Mouse (Mus musculus) myocyte (in vitro differentiated cells): ENCODE measurements at regions not wholly inside any gene's neighbourhood (a gene's known extent, or its start where the extent isn't known, plus 50 kb on each side); places are given as distances from the start of the nearest gene placed in this dataset.

Experiments
- H3K27me3 ChIP-seq: one replicate; pipeline ENCODE4 v1.6.1; 2011; ENCODE audit not compliant: control insufficient read depth, insufficient read depth, insufficient read length
- H3K36me3 ChIP-seq: one replicate; pipeline ENCODE4 v1.6.1; 2011; ENCODE audit not compliant: control insufficient read depth, insufficient read depth
- H3K4me2 ChIP-seq: one replicate; pipeline ENCODE4 v1.6.1; 2011; ENCODE audit warnings: low read depth, control low read depth
- H3K4me3 ChIP-seq: one replicate; pipeline ENCODE4 v1.5.1; 2011; ENCODE audit warnings: mild to moderate bottlenecking, control low read depth, moderate library complexity
- H3K79me2 ChIP-seq: one replicate; pipeline ENCODE4 v1.6.1; 2011; ENCODE audit not compliant: control insufficient read depth, insufficient read depth
- H3ac ChIP-seq: one replicate; pipeline ENCODE4 v1.6.1; 2011; ENCODE audit not compliant: control insufficient read depth, insufficient read length
- CEBPB ChIP-seq: IDR thresholded peaks from 2 replicates; pipeline ENCODE4 v1.6.1; 2011; ENCODE audit warnings: mild to moderate bottlenecking, moderate library complexity; ENCODE audit not compliant: poor library complexity, insufficient read depth, severe bottlenecking
- E2F4 ChIP-seq: IDR thresholded peaks from one replicate; pipeline ENCODE4 v1.6.1; 2011; ENCODE audit warnings: mild to moderate bottlenecking, control low read depth, moderate library complexity; ENCODE audit not compliant: insufficient read depth
- MAX ChIP-seq: IDR thresholded peaks from one replicate; pipeline ENCODE4 v1.6.1; 2011; ENCODE audit warnings: low read depth, mild to moderate bottlenecking, control low read depth
- MYOD1 ChIP-seq, 3 experiments: IDR thresholded peaks; one replicate each; pipeline ENCODE4 v1.6.1; 2011; ENCODE audit warnings: control low read depth in 2 of 3, low read depth in 2 of 3, mild to moderate bottlenecking in 2 of 3, moderate library complexity in 1 of 3; ENCODE audit not compliant: insufficient read length in 2 of 3, control insufficient read depth in 1 of 3
- MYOG ChIP-seq, 3 experiments: IDR thresholded peaks; one replicate each; pipeline ENCODE4 v1.6.1; 2011; ENCODE audit warnings: control low read depth in 2 of 3, low read depth in 2 of 3, mild to moderate bottlenecking in 2 of 3; ENCODE audit not compliant: insufficient read length in 2 of 3, control insufficient read depth in 1 of 3, insufficient read depth in 1 of 3
- POLR2A ChIP-seq: IDR thresholded peaks from one replicate; pipeline ENCODE4 v1.6.1; 2011; ENCODE audit warnings: low read depth, mild to moderate bottlenecking, control low read depth, moderate library complexity; ENCODE audit not compliant: insufficient read length
- POLR2AphosphoS2 ChIP-seq: IDR thresholded peaks from one replicate; pipeline ENCODE4 v1.6.1; 2011; ENCODE audit warnings: low read depth, control low read depth; ENCODE audit not compliant: insufficient read length
- REST ChIP-seq: IDR thresholded peaks from one replicate; pipeline ENCODE4 v1.6.1; 2011; ENCODE audit warnings: mild to moderate bottlenecking, control low read depth, moderate library complexity; ENCODE audit not compliant: insufficient read depth, insufficient read length
- SRF ChIP-seq: IDR thresholded peaks from one replicate; pipeline ENCODE4 v1.6.1; 2011; ENCODE audit warnings: low read depth; ENCODE audit not compliant: control insufficient read depth, insufficient read length
- TCF12 ChIP-seq: IDR thresholded peaks from one replicate; pipeline ENCODE4 v1.6.1; 2011; ENCODE audit warnings: mild to moderate bottlenecking, control low read depth; ENCODE audit not compliant: poor library complexity, insufficient read depth, severe bottlenecking
- TCF3 ChIP-seq: IDR thresholded peaks from one replicate; pipeline ENCODE4 v1.6.1; 2011; ENCODE audit warnings: low read depth, control low read depth; ENCODE audit not compliant: insufficient read length
- USF1 ChIP-seq: IDR thresholded peaks from one replicate; pipeline ENCODE4 v1.6.1; 2011; ENCODE audit warnings: low read depth, mild to moderate bottlenecking, control low read depth, moderate library complexity

DNA sequence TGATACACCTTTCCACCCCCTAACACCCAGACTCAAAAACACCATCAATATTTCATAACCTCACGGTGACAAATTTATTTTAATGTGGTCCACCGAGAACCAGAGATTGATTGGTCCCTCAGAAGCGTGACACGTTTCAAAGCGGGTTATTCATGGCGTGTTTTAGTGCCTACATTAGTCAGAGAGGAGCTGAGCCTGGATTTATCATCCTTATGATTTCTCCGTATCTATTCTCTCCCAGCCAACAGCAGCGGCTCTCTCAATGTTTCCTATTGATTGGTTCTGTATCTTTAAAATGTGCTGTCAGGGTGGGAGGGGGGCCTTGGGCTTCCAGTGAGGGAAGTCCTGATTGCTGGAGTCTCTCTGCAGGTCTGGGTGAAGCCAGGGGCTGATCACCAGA, 219.9 kb downstream of the Dhx35 start:
- TF ChIP-seq E2F4 (no peak), TCF3 (no peak)
- Histone ChIP-seq H3K36me3 (no peaks in the 10 kb centered on the region), H3K4me3 (no peak overlapping the region), H3K79me2 (no peaks in the 10 kb centered on the region), H3K27me3 (no peaks in the 10 kb centered on the region), H3ac (no peak overlapping the region), H3K4me2 (no peak overlapping the region)

DNA sequence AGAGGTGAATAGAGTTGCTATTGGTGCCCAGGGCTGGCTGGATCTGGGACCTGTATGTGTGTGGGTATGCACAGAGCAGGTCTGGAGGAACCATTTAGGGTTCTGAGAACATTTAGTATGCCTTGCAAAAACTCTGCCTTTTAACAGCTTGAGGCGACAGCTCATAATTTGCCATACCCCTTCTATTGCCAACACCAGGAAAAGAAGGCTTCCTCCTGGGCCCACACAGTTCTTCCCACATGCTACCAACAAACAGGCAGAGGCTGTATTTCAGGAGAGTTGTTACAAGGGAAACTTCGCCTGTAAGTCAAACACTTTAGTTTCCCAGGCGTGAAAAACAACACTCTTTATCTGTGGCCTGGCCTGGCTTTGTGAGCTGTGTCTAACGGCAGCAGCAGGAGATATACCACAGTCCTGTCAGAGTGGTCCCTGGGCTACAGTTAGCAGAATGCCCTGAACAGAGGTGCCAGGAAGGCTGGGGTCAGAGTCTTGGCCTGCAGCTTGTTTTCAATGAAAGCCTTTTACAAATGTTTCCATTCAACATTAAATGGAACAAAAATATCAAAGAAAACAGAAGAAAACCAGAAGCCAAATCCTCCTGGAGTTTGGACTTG, 225.4 kb downstream of the Dhx35 start:
- H3K79me2 ChIP-seq: no peaks in the 10 kb centered on the region
- no peak overlapping the region for H3K4me3 ChIP-seq
- H3ac ChIP-seq: no peak overlapping the region
- H3K27me3 ChIP-seq: no peaks in the 10 kb centered on the region
- no peak overlapping the region for H3K4me2 ChIP-seq
- TF ChIP-seq E2F4: no peak
- H3K36me3 ChIP-seq: no peaks in the 10 kb centered on the region

DNA sequence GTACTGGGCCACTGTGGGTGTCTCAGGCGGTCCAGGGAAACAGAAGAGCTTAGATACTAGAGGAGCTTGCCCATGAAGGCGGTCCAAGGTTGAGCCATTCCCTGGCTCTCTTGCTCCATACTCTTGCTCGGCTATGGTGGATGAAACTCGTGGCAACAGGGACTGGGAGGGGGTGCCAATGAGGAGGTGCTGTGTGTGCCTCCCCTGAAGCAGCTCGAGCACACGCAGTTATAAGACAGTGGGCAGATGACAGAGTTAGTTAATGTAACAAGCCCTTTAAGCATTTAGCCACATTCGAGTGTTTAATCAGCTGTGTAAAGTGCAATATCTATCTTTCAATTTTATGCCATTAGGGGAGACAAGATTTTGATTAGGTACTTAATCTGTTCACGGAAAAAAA, 237.5 kb downstream of the Dhx35 start:
- Histone ChIP-seq H3K79me2 (no peaks in the 10 kb centered on the region), H3K36me3 (no peaks in the 10 kb centered on the region), H3K4me2 (no peak overlapping the region), H3ac (no peak overlapping the region), H3K4me3 (no peak overlapping the region), H3K27me3 (no peaks in the 10 kb centered on the region)
- no peak for TF ChIP-seq POLR2AphosphoS2

DNA sequence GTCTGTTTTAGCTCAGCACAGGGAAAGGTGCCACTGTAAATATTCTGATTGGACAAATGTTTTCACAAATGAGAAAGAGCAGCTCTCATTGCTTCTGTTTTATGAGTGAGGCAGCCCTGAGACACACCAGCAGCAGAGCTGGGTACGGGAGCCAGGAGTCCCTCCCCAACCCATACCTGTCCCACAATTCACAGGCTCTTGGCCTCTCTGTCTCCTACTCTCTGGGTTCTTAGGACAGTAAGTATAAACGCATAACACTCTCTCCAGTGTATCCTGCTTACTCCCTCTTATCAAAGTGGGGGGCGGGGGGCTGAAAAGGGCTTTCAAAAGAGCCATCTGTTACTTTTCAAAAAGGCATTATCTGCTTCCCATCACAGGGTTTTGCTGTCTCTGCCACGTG, 245.3 kb downstream of the Dhx35 start:
- H3K79me2 ChIP-seq: no peaks in the 10 kb centered on the region

DNA sequence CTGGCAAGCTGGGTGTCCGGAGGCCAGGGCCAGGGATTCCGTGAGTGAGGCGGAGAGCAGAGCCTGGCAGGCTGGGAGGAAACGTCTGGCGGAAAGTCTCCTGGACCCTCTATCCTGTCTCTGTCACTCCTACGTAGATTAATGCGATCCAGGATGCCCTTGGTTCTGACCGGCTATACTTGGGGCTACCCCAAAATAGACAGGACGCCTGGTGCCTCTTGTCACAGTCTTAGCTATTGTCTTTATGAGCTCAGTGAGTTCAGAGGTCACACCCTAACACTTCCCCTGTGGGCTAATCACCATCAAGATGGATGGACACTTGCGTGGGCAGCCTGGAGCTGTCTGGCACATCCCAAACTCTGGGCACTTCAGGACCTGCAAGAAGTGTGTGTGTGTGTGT, 258.9 kb downstream of the Dhx35 start:
- H3K4me3 ChIP-seq: no peak overlapping the region
- H3K27me3 ChIP-seq: no peaks in the 10 kb centered on the region
- no peak for TF ChIP-seq REST
- no peak for TF ChIP-seq CEBPB
- no peak for TF ChIP-seq E2F4
- no peak for TF ChIP-seq POLR2AphosphoS2
- TF ChIP-seq TCF12: no peak
- no peak for TF ChIP-seq MYOD1 (IDR thresholded peaks at IDR 0.05; ENCODE audit: control insufficient read depth in 1 of 3, insufficient read length in 2 of 3, low read depth in 2 of 3)
- no peak for TF ChIP-seq USF1
- no peak for TF ChIP-seq TCF3
- no peak for TF ChIP-seq POLR2A
- no peak for TF ChIP-seq SRF
- TF ChIP-seq MYOG (IDR thresholded peaks at IDR 0.05; ENCODE audit: control insufficient read depth in 1 of 3, insufficient read depth in 1 of 3, insufficient read length in 2 of 3, low read depth in 2 of 3): no peak
- TF ChIP-seq MAX: no peak
- H3K79me2 ChIP-seq: no peaks in the 10 kb centered on the region
- H3K4me2 ChIP-seq: no peak overlapping the region
- H3ac ChIP-seq: no peak overlapping the region
- H3K36me3 ChIP-seq: no peaks in the 10 kb centered on the region

More for the DNA sequence above, 245.3 kb downstream of the Dhx35 start:
- no peaks in the 10 kb centered on the region for H3K27me3 ChIP-seq
- H3ac ChIP-seq: no peak overlapping the region
- TF ChIP-seq TCF3: no peak
- no peak for TF ChIP-seq POLR2A
- TF ChIP-seq E2F4: no peak
- no peak for TF ChIP-seq TCF12
- TF ChIP-seq SRF: no peak
- TF ChIP-seq REST: no peak
- no peak for TF ChIP-seq MYOG (IDR thresholded peaks at IDR 0.05; ENCODE audit: control insufficient read depth in 1 of 3, insufficient read depth in 1 of 3, insufficient read length in 2 of 3, low read depth in 2 of 3)
- no peak for TF ChIP-seq MAX
- TF ChIP-seq MYOD1 (IDR thresholded peaks at IDR 0.05; ENCODE audit: control insufficient read depth in 1 of 3, insufficient read length in 2 of 3, low read depth in 2 of 3): no peak
- TF ChIP-seq POLR2AphosphoS2: no peak
- no peak for TF ChIP-seq USF1
- no peak for TF ChIP-seq CEBPB
- no peaks in the 10 kb centered on the region for H3K36me3 ChIP-seq
- H3K4me2 ChIP-seq: no peak overlapping the region
- H3K4me3 ChIP-seq: no peak overlapping the region

DNA sequence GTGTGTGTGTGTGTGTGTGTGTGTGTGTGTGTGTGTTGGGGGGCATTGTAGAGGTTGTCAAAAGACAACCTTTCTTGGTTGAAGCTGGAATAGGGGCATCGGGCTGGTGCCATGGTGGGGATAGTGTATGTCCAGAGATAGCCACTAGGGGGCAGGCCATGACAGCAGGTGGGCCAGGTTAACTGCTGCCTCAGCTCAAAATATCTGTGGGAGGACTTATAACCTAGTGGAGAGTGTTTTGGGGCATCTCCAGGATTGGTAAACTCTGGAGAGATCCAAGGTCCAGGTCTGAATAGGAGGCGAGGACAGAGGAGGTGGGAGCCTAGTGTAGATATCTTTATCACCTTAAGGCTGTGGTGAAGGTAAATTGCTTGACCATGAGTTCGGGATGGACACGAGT, 259.3 kb downstream of the Dhx35 start:
- Histone ChIP-seq H3ac (no peak overlapping the region), H3K36me3 (no peaks in the 10 kb centered on the region), H3K79me2 (no peaks in the 10 kb centered on the region), H3K4me2 (no peak overlapping the region), H3K4me3 (no peak overlapping the region), H3K27me3 (no peaks in the 10 kb centered on the region)
- TF ChIP-seq MAX: no peak
- no peak for TF ChIP-seq POLR2AphosphoS2
- TF ChIP-seq E2F4: no peak
- TF ChIP-seq POLR2A: no peak
- TF ChIP-seq SRF: no peak
- no peak for TF ChIP-seq MYOG (IDR thresholded peaks at IDR 0.05; ENCODE audit: control insufficient read depth in 1 of 3, insufficient read depth in 1 of 3, insufficient read length in 2 of 3, low read depth in 2 of 3)
- no peak for TF ChIP-seq REST
- TF ChIP-seq CEBPB: no peak
- TF ChIP-seq MYOD1 (IDR thresholded peaks at IDR 0.05; ENCODE audit: control insufficient read depth in 1 of 3, insufficient read length in 2 of 3, low read depth in 2 of 3): no peak
- no peak for TF ChIP-seq TCF12
- TF ChIP-seq TCF3: no peak
- no peak for TF ChIP-seq USF1
